Mouse (Mus musculus) olfactory bulb, adult 2 months (tissue): ENCODE data around the gene Wdr82. TPM values are rescaled to one million over a fixed set of nuclear protein-coding genes. Genes with fewer than 3 reads are reported as not detected.

ENCODE experiments used
- H3K27ac ChIP-seq: fragments of 200-500 bp; 2 replicates; pipeline ENCODE4 v1.5.1; 2012; ENCODE audit warnings: low read depth, low read length; ENCODE audit not compliant: insufficient read depth
- H3K4me1 ChIP-seq: fragments of 200-500 bp; 2 replicates; pipeline ENCODE4 v1.6.1; 2012; ENCODE audit warnings: low read length; ENCODE audit not compliant: control insufficient read depth, insufficient read depth
- H3K4me3 ChIP-seq: fragments of 200-500 bp; 2 replicates; pipeline ENCODE4 v1.5.1; 2012; ENCODE audit warnings: mild to moderate bottlenecking, low read depth, low read length, moderate library complexity; ENCODE audit not compliant: insufficient read depth
- CTCF ChIP-seq: fragments of 200-500 bp; IDR thresholded peaks from 2 replicates; pipeline ENCODE4 v1.5.1; 2012; ENCODE audit warnings: low read depth, mild to moderate bottlenecking, low read length, moderate library complexity; ENCODE audit not compliant: insufficient read depth
- POLR2A ChIP-seq: fragments of 200-500 bp; IDR thresholded peaks from 2 replicates; pipeline ENCODE4 v1.6.1; 2012; ENCODE audit warnings: mild to moderate bottlenecking, low read depth, low read length, moderate library complexity; ENCODE audit not compliant: insufficient read depth
- WGBS: fragments of 180-500 bp; shearing (Covaris S2); methylation state at CpG from one replicate; pipeline ENCODE4 v1.1.7; 2018; 5-methylcytosine and 5-hydroxymethylcytosine counted together
- polyA plus RNA-seq: library from polyadenylated mRNA; stranded (reverse); fragments of >200 nt; gene quantifications from 2 replicates; pipeline ENCODE4 v1.2.4, GENCODE M21; 2012; ENCODE audit warnings: low replicate concordance; ENCODE audit not compliant: missing spikeins, insufficient read depth, insufficient read length

The Wdr82 gene
- polyA plus RNA-seq, 1 experiment: not detected

DNA sequence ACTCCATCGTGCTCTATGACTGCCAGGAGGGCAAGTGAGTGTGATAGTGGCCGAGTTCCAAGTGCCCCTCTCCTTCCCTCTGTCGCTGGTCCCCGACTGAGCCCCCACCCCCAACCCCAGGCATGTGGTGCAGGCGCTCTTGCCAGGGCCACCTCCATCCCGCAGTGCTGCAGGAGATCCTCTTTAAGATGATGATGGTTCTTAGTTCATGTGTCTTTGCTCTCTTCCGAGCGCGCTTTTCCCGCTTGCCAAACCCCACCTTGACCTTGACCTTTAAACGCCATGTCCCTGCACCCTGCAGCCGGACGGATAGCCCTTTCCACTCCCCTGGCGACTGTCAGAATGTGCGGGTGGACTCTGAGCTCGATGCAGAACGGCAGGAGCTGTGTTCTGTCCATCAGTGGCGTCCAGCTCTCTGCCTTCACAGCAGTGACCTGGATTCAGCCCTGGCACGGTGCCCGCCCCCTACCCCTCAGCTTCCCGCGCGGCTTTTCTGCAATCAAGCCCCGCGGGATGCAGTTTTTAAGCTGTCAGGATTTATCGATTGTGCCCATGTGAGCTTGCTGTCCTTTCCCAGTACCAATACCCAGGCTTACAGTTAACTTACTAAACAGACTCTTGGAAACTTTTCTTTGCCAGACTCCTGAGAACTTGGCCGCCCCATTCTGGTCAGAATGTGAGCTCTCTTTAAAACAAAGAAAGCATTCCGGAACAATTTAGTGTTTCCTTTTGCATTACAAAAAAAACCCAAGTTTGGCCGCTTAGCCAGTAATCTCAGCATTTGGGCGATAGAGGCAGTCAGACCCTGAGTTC, 824 bp downstream of the Wdr82 start:
- TF ChIP-seq POLR2A: no peak
- no peak for TF ChIP-seq CTCF
- Histone ChIP-seq H3K27ac (peak overlapping the region; percentile 98), H3K4me1 (peaks cover 9% of the 10 kb centered on the region), H3K4me3 (peak overlapping the region; percentile 99)
- WGBS: under 1% methylated on average over 30 of the region's 30 CpGs

GRCm38 (mm10) chr9:106172527-106172926, 1.8 kb downstream of the Wdr82 start:
- no peak overlapping the region for H3K4me3 ChIP-seq
- WGBS: 6% methylated on average over 3 of the region's 3 CpGs

GRCm38 (mm10) chr9:106173363-106173762, 2.6 kb downstream of the Wdr82 start:
- Histone ChIP-seq H3K4me1 (peaks cover 18% of the 10 kb centered on the region), H3K4me3 (no peak overlapping the region), H3K27ac (no peak overlapping the region)
- 20% methylated on average over 2 of the region's 2 CpGs for WGBS
- TF ChIP-seq POLR2A (no peak), CTCF (no peak)

More at GRCm38 (mm10) chr9:106172527-106172926, 1.8 kb downstream of the Wdr82 start:
- H3K27ac ChIP-seq: no peak overlapping the region
- peaks cover 13% of the 10 kb centered on the region for H3K4me1 ChIP-seq
- no peak for TF ChIP-seq CTCF
- no peak for TF ChIP-seq POLR2A

DNA sequence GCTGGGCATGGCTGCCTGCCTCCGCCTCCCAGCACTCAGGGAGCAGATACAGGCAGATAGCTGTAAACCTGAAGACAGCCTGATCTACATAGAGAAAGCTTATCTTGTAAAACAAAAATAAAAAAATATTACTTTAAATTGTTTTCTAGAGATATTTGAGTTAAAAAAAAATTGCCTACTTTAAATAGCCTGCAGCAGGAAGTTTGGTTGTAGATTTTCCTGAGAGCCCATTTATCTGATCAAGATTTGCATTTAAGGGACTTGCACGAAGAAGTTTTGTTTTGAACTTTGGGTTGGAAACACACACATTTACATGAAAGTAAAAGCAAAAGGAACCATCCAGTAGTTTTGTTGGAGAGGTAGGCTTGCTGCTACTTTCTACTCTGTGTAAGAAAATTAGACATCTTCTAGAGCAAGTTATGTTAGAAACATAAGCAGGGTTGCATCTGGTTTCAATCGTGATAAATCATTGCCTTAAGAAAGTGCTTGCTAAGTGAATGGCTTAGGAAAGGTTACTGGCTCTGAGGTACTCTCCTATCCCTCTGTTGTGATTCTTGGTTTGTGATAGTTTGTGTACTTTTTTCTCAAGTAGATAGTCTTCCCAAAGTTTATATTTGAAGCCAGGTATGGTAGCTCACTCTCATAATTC, 4.9 kb downstream of the Wdr82 start:
- H3K27ac ChIP-seq: no peak overlapping the region
- 37% methylated on average over 3 of the region's 3 CpGs for WGBS
- peaks cover 18% of the 10 kb centered on the region for H3K4me1 ChIP-seq
- TF ChIP-seq POLR2A (no peak), CTCF (no peak)
- H3K4me3 ChIP-seq: no peak overlapping the region

DNA sequence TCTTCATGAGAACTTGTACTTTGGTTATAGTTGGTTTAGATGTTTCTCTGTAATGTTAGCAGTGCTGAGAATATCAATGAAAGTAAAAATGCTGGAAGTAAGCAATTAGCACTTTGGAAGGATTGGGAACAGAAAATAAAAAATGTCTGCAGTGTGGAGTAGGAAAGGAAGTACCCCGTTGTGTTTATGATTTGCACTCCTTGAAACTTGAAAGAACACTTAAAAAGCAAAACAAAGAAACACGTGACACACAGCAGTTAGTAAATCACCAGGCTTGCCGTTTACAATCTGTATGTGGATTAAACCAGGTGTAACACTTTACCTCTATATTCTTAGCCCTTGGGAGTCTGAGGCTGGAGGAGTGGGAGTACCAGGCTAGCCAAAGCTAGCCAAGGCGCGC, 6.0 kb downstream of the Wdr82 start:
- WGBS: 56% methylated on average over 5 of the region's 5 CpGs
- H3K4me1 ChIP-seq: peaks cover 18% of the 10 kb centered on the region
- H3K4me3 ChIP-seq: no peak overlapping the region
- no peak for TF ChIP-seq POLR2A
- TF ChIP-seq CTCF: no peak
- no peak overlapping the region for H3K27ac ChIP-seq

DNA sequence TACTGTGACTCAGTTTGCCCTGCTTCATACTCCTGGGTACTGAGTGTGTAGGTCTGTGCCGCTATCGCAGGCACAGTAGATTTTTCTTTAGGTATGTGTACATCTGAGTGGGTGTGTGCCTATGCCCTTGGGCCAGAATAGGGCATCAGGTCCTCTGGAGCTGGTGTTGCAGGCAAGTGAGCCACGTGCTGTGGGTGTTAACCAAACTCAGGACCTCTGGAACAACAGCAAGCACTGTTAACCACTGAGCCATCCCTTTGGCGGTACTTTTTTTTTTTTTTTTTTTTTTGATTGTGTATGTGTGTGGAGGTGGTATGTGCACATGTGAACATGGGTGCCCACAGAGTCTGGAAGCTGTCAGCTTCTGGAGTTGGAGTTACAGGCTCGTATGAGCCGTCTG, 7.1 kb downstream of the Wdr82 start:
- no peak for TF ChIP-seq CTCF
- TF ChIP-seq POLR2A: no peak
- H3K4me1 ChIP-seq: peaks cover 18% of the 10 kb centered on the region
- no peak overlapping the region for H3K4me3 ChIP-seq
- no peak overlapping the region for H3K27ac ChIP-seq
- 78% methylated on average over 6 of the region's 6 CpGs for WGBS

DNA sequence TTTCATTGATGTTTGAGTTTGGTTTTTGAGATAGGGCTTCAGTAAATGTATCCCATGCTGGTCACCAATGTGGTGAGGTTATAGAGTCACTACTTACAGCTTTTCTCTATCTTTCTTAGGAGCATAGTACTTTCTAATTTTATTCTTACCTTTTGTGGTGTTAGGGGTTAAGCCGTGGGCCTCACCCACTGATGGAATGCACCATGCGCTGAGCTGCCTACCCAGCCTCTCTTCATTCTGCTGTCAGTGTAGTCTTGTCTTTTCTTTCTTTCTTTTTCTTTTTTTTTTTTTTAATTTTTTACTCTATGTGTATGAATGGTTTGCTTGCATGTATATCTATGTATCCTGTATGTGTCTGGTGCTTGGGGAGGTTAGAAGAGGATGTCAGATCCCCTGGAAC, 8.7 kb downstream of the Wdr82 start:
- Histone ChIP-seq H3K27ac (no peak overlapping the region), H3K4me1 (peaks cover 13% of the 10 kb centered on the region), H3K4me3 (no peak overlapping the region)
- TF ChIP-seq POLR2A (no peak), CTCF (no peak)
- 83% methylated on average over 2 of the region's 2 CpGs for WGBS

DNA sequence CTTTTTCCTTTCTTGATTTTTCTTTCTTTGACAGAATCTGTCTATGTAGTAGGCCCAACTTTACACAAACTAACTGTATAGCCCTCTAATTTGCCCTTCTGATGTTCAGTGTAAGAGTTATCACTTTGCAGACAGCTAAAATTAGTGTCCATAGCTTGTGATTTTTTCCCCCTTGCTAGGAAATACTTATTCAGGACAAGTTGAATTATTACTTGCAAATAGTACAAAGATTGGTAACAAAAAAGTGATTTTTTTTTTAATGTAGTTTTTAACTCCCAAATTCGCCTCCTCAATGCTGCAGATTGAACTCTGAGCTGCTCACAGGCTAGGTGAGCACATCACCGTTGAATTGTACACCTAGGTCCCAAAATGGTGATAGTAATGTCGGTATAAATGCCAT, 9.2 kb downstream of the Wdr82 start:
- Histone ChIP-seq H3K27ac (no peak overlapping the region), H3K4me1 (peaks cover 13% of the 10 kb centered on the region), H3K4me3 (no peak overlapping the region)
- 91% methylated on average over 3 of the region's 3 CpGs for WGBS
- TF ChIP-seq CTCF (no peak), POLR2A (no peak)

DNA sequence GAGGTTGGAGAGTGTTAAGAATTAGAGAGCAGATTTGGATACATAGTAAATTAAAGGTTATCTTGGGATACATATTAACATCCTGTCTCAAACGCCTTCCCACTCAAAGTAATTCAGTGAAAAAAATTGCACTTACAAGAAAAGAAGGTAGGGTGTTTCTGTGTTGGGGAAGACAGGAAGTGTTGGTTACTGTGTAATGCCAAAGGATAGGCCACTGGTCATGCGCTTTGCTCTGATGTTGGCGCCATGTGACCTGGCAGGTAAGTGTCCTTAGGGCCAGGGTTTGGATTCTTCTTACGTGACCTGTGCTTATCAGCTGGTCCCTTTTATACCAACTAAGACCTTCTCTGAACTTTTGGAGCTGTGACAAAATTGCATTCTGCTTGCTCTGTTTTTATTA, 11.4 kb downstream of the Wdr82 start:
- WGBS: 73% methylated on average over 4 of the region's 4 CpGs
- TF ChIP-seq POLR2A (no peak), CTCF (no peak)
- Histone ChIP-seq H3K27ac (no peak overlapping the region), H3K4me3 (no peak overlapping the region), H3K4me1 (peaks cover 6% of the 10 kb centered on the region)

GRCm38 (mm10) chr9:106183996-106184395, 13.3 kb downstream of the Wdr82 start:
- H3K4me1 ChIP-seq: no peaks in the 10 kb centered on the region; the same call in 1 of the 2 replicates
- no peak overlapping the region for H3K27ac ChIP-seq
- no peak for TF ChIP-seq POLR2A
- TF ChIP-seq CTCF: no peak
- 93% methylated on average over 5 of the region's 5 CpGs for WGBS
- no peak overlapping the region for H3K4me3 ChIP-seq
